Mouse (Mus musculus) MEL (cell line): Measurements from ENCODE around the gene Unc45b.

Experiments
- CTCF ChIP-seq, 3 experiments: IDR thresholded peaks in 2 of 3; conservative IDR thresholded peaks in 1 of 3; 2 replicates each; pipeline ENCODE4 v1.5.1; 2011 to 2012; ENCODE audit warnings: low read length in 3 of 3, low read depth in 2 of 3, mild to moderate bottlenecking in 2 of 3, improper control_type of control experiment in 1 of 3, inconsistent platforms in 1 of 3, mixed read lengths in 1 of 3, moderate library complexity in 1 of 3; ENCODE audit not compliant: control insufficient read depth in 1 of 3, insufficient read depth in 1 of 3, poor library complexity in 1 of 3, severe bottlenecking in 1 of 3
- GATA1 ChIP-seq: IDR thresholded peaks from 2 replicates; pipeline ENCODE4 v1.6.1; 2011; ENCODE audit warnings: low read depth, low read length, improper control_type of control experiment

DNA sequence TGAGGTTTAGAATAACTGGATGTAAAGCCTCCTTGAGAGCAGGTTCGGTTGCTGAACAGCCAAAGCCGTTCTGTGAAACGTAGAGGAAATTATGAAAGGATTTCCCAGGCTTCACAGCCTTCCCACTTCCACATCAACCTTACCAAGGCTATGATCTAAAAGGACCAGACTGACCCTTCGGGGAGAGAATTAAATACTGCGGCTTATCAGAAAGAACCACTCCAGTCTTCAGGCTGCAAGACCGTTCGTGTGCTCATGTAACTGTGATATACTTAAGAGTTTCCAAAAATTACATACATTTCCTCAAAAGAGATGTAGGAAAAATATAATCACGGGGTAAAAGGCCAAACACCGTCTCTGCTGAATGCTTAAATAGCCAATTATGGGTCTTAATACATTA, 47.7 kb upstream of the Unc45b start:
- TF ChIP-seq CTCF (IDR thresholded peaks at IDR 0.05 in 2 of 3, conservative IDR thresholded peaks at IDR 0.05 in 1 of 3; ENCODE audit: control insufficient read depth in 1 of 3, insufficient read depth in 1 of 3, low read depth in 2 of 3, low read length in 3 of 3, poor library complexity in 1 of 3, severe bottlenecking in 1 of 3) = no peak
- no peak for TF ChIP-seq GATA1
